Mouse (Mus musculus): ENCODE results near the gene Mapk11.

GRCm38 (mm10) chr15:89125351-89125750 is 24.1 kb downstream of the Mapk11 start:
- no peak for TF ChIP-seq CTCF (IDR thresholded peaks at IDR 0.05; ENCODE audit: extremely low read depth, insufficient read length, insufficient replicate concordance, low read depth, low read length)
- TF ChIP-seq POLR2A (IDR thresholded peaks at IDR 0.05; ENCODE audit: low read depth, low read length), result no peak

All from small intestine, adult 2 months (tissue).